Mouse (Mus musculus) myocyte (in vitro differentiated cells): ENCODE measurements around the gene Tbc1d9.

Experiments
- E2F4 ChIP-seq: IDR thresholded peaks from one replicate; pipeline ENCODE4 v1.6.1; 2011; ENCODE audit warnings: mild to moderate bottlenecking, control low read depth, moderate library complexity; ENCODE audit not compliant: insufficient read depth
- MAX ChIP-seq: IDR thresholded peaks from one replicate; pipeline ENCODE4 v1.6.1; 2011; ENCODE audit warnings: low read depth, mild to moderate bottlenecking, control low read depth
- MYOD1 ChIP-seq, 3 experiments: IDR thresholded peaks; one replicate each; pipeline ENCODE4 v1.6.1; 2011; ENCODE audit warnings: control low read depth in 2 of 3, low read depth in 2 of 3, mild to moderate bottlenecking in 2 of 3, moderate library complexity in 1 of 3; ENCODE audit not compliant: insufficient read length in 2 of 3, control insufficient read depth in 1 of 3
- POLR2A ChIP-seq: IDR thresholded peaks from one replicate; pipeline ENCODE4 v1.6.1; 2011; ENCODE audit warnings: low read depth, mild to moderate bottlenecking, control low read depth, moderate library complexity; ENCODE audit not compliant: insufficient read length
- POLR2AphosphoS2 ChIP-seq: IDR thresholded peaks from one replicate; pipeline ENCODE4 v1.6.1; 2011; ENCODE audit warnings: low read depth, control low read depth; ENCODE audit not compliant: insufficient read length
- REST ChIP-seq: IDR thresholded peaks from one replicate; pipeline ENCODE4 v1.6.1; 2011; ENCODE audit warnings: mild to moderate bottlenecking, control low read depth, moderate library complexity; ENCODE audit not compliant: insufficient read depth, insufficient read length
- TCF12 ChIP-seq: IDR thresholded peaks from one replicate; pipeline ENCODE4 v1.6.1; 2011; ENCODE audit warnings: mild to moderate bottlenecking, control low read depth; ENCODE audit not compliant: poor library complexity, insufficient read depth, severe bottlenecking
- TCF3 ChIP-seq: IDR thresholded peaks from one replicate; pipeline ENCODE4 v1.6.1; 2011; ENCODE audit warnings: low read depth, control low read depth; ENCODE audit not compliant: insufficient read length
- USF1 ChIP-seq: IDR thresholded peaks from one replicate; pipeline ENCODE4 v1.6.1; 2011; ENCODE audit warnings: low read depth, mild to moderate bottlenecking, control low read depth, moderate library complexity

DNA sequence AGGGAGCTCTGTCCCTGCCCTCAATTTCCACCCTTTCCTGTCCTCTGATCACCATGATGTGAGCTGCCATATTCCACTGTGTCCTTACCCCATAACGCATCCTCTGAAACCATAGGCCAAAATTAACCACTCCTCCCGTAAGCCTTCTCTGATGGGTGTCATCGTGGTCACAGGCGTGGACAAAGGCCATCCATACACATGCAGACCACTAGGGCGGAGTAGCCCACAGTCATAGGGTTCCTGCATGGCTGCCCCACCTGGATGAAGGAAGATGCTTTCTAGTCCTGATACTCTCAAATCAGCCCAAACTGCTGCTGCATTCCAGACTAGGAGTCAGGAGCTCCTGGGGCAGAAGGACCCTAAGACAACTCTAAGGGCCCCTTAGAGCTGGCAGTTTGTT, 92.5 kb downstream of the Tbc1d9 start:
- TF ChIP-seq POLR2A (no peak), USF1 (no peak), MAX (no peak), POLR2AphosphoS2 (no peak), E2F4 (no peak), MYOD1 (IDR thresholded peaks at IDR 0.05; ENCODE audit: control insufficient read depth in 1 of 3, insufficient read length in 2 of 3, low read depth in 2 of 3) (no peak), TCF3 (no peak), TCF12 (no peak), REST (no peak)
